Mouse (Mus musculus) limb, embryonic 11.5 days (tissue): ENCODE results near the gene Gabarap. TPM values are rescaled to one million over a fixed set of nuclear protein-coding genes. Genes with fewer than 3 reads are reported as not detected.
A peak's percentile ranks its signal among the peaks of the same experiment; 100 is the strongest.

Experiments
- ATAC-seq: fragments of 200-750 bp; cut with Nextera tagmentation; 2 replicates; pipeline ENCODE4 v1.8.0; 2017; ENCODE audit warnings: low read depth; ENCODE audit not compliant: insufficient number of reproducible peaks, low FRiP score, low TSS enrichment
- DNase-seq: peaks from one replicate; pipeline ENCODE4 v3.0.0-alpha.2; 2015; ENCODE audit warnings: low spot score
- H3K27ac ChIP-seq: fragments of 300-500 bp; sonication (generic); replicated peaks from 2 replicates; pipeline ENCODE4 v1.5.1; 2014; ENCODE audit warnings: low read depth, mild to moderate bottlenecking, low read length
- H3K27me3 ChIP-seq: fragments of 300-500 bp; sonication (generic); 2 replicates; pipeline ENCODE4 v1.6.1; 2014; ENCODE audit warnings: mild to moderate bottlenecking, low read length, mixed read lengths; ENCODE audit not compliant: control insufficient read depth, insufficient read depth
- H3K36me3 ChIP-seq: fragments of 300-500 bp; sonication (generic); 2 replicates; pipeline ENCODE4 v1.6.1; 2014; ENCODE audit warnings: mild to moderate bottlenecking, low read length, moderate library complexity, mixed read lengths; ENCODE audit not compliant: control insufficient read depth, insufficient read depth
- H3K4me1 ChIP-seq: fragments of 300-500 bp; sonication (generic); 2 replicates; pipeline ENCODE4 v1.6.1; 2014; ENCODE audit warnings: low read length, mixed read lengths; ENCODE audit not compliant: control insufficient read depth, insufficient read depth
- H3K4me2 ChIP-seq: fragments of 300-500 bp; sonication (generic); 2 replicates; pipeline ENCODE4 v1.6.1; 2014; ENCODE audit warnings: low read depth, mild to moderate bottlenecking, moderate library complexity; ENCODE audit not compliant: severe bottlenecking
- H3K4me3 ChIP-seq: fragments of 300-500 bp; sonication (generic); 2 replicates; pipeline ENCODE4 v1.5.1; 2014; ENCODE audit warnings: low read depth, low read length
- H3K9ac ChIP-seq: fragments of 300-500 bp; sonication (generic); 2 replicates; pipeline ENCODE4 v1.6.1; 2014; ENCODE audit warnings: mild to moderate bottlenecking, low read length
- H3K9me3 ChIP-seq: fragments of 300-500 bp; sonication (generic); 2 replicates; pipeline ENCODE4 v1.6.1; 2016; ENCODE audit warnings: low read length; ENCODE audit not compliant: control insufficient read depth
- WGBS: fragments of 180-500 bp; shearing (Covaris S2); extraction: QIAGEN DNeasy Blood & Tissue Kit; methylation state at CpG from one replicate; pipeline ENCODE4 v1.1.7; 2014; 5-methylcytosine and 5-hydroxymethylcytosine counted together
- polyA plus RNA-seq: library from polyadenylated mRNA; unstranded; fragments of >200 nt; fragmentation: Nextera tagmentation; extraction: Ambion mirVana; gene quantifications from 2 replicates; pipeline ENCODE4 v1.2.1, GENCODE M21; 2014

Gabarap gene
- polyA plus RNA-seq = 397 and 432 TPM in 2 replicates

- Histone ChIP-seq H3K9ac (peak within 1 kb of the TSS; percentile 84), H3K4me1 (peaks cover 4% of the 10 kb centered on the region; the same call in 1 of the 2 replicates), H3K9me3 (no peaks in the 10 kb centered on the region), H3K4me2 (peak within 1 kb of the TSS; percentile 55), H3K27ac (peak within 1 kb of the TSS; percentile 84), H3K27me3 (no peaks in the 10 kb centered on the region), H3K4me3 (peak within 1 kb of the TSS; percentile 82), H3K36me3 (peaks cover 26% of the 10 kb centered on the region)
- ATAC-seq (peak; percentile 45), DNase-seq (peak; percentile 95)
- WGBS = under 1% methylated on average over 38 of the region's 40 CpGs
Observed at GRCm38 (mm10) chr11:69990850-69991691, at the start of gene Gabarap. TSS of gene Gabarap (plus strand) at chr11:69991143.

- Histone ChIP-seq H3K4me3 (no peak overlapping the region), H3K36me3 (peaks cover 7% of the 10 kb centered on the region; the same call in 1 of the 2 replicates), H3K9me3 (no peaks in the 10 kb centered on the region), H3K4me1 (peaks cover 7% of the 10 kb centered on the region; the same call in 1 of the 2 replicates), H3K27me3 (no peaks in the 10 kb centered on the region), H3K4me2 (no peak overlapping the region), H3K9ac (no peak overlapping the region), H3K27ac (no peak overlapping the region)
- DNase-seq (no peak), ATAC-seq (no peak)
- WGBS = 78% methylated on average over 13 of the region's 13 CpGs
Observed at GRCm38 (mm10) chr11:69945216-69945615, 45.7 kb upstream of the Gabarap start.

GRCm38 (mm10) chr11:69945997-69946891 is 44.7 kb upstream of the Gabarap start:
- Histone ChIP-seq H3K9ac (no peak overlapping the region), H3K27ac (no peak overlapping the region)
- 91% methylated on average over 18 of the region's 18 CpGs for WGBS

GRCm38 (mm10) chr11:69947337-69948065 is 43.4 kb upstream of the Gabarap start:
- peak; percentile 57 for ATAC-seq
- peak overlapping the region; percentile 53 for H3K4me3 ChIP-seq
- peaks cover 7% of the 10 kb centered on the region; the same call in 1 of the 2 replicates for H3K4me1 ChIP-seq
- H3K9ac ChIP-seq = peak overlapping the region; percentile 85
- H3K9me3 ChIP-seq = no peaks in the 10 kb centered on the region
- peak; percentile 78 for DNase-seq
- WGBS = 1% methylated on average over 29 of the region's 29 CpGs
- peaks cover 7% of the 10 kb centered on the region; the same call in 1 of the 2 replicates for H3K36me3 ChIP-seq
- no peaks in the 10 kb centered on the region for H3K27me3 ChIP-seq
- peak overlapping the region; percentile 95 for H3K27ac ChIP-seq
- peak overlapping the region; percentile 82 for H3K4me2 ChIP-seq

More at GRCm38 (mm10) chr11:69945997-69946891, 44.7 kb upstream of the Gabarap start:
- DNase-seq (no peak), ATAC-seq (no peak)
- peaks cover 7% of the 10 kb centered on the region; the same call in 1 of the 2 replicates for H3K36me3 ChIP-seq
- no peaks in the 10 kb centered on the region for H3K27me3 ChIP-seq
- H3K9me3 ChIP-seq = no peaks in the 10 kb centered on the region
- peaks cover 7% of the 10 kb centered on the region; the same call in 1 of the 2 replicates for H3K4me1 ChIP-seq
- peak overlapping the region; percentile 53 for H3K4me3 ChIP-seq
- peak overlapping the region; percentile 82; the same call in 1 of the 2 replicates for H3K4me2 ChIP-seq

- H3K27ac ChIP-seq = peak within 1 kb of the TSS; percentile 95
- under 1% methylated on average over 34 of the region's 34 CpGs for WGBS
- H3K4me1 ChIP-seq = peaks cover 7% of the 10 kb centered on the region; the same call in 1 of the 2 replicates
- H3K36me3 ChIP-seq = peaks cover 7% of the 10 kb centered on the region; the same call in 1 of the 2 replicates
- ATAC-seq (peak; percentile 94), DNase-seq (peak; percentile 99)
- H3K4me3 ChIP-seq = peak within 1 kb of the TSS; percentile 53
- no peaks in the 10 kb centered on the region for H3K27me3 ChIP-seq
- no peaks in the 10 kb centered on the region for H3K9me3 ChIP-seq
- peak within 1 kb of the TSS; percentile 85 for H3K9ac ChIP-seq
- H3K4me2 ChIP-seq = peak within 1 kb of the TSS; percentile 82
Observed at GRCm38 (mm10) chr11:69948066-69948762, 42.7 kb upstream of the Gabarap start, which contains the start of gene Slc2a4. TSS of gene Slc2a4 (minus strand) at chr11:69948188.

- ATAC-seq = peak; percentile 48
- peaks cover 7% of the 10 kb centered on the region; the same call in 1 of the 2 replicates for H3K36me3 ChIP-seq
- no peaks in the 10 kb centered on the region for H3K9me3 ChIP-seq
- 0% methylated on average over 14 of the region's 14 CpGs for WGBS
- peak overlapping the region; percentile 53 for H3K4me3 ChIP-seq
- peak overlapping the region; percentile 95 for H3K27ac ChIP-seq
- no peaks in the 10 kb centered on the region for H3K27me3 ChIP-seq
- H3K4me1 ChIP-seq = peaks cover 7% of the 10 kb centered on the region; the same call in 1 of the 2 replicates
- peak; percentile 98 for DNase-seq
- H3K4me2 ChIP-seq = peak overlapping the region; percentile 82
- peak overlapping the region; percentile 85 for H3K9ac ChIP-seq
Observed at GRCm38 (mm10) chr11:69948763-69949150, 42.2 kb upstream of the Gabarap start.

- Histone ChIP-seq H3K4me3 (no peak overlapping the region), H3K4me2 (no peak overlapping the region), H3K9me3 (no peaks in the 10 kb centered on the region), H3K4me1 (peaks cover 7% of the 10 kb centered on the region; the same call in 1 of the 2 replicates), H3K27me3 (no peaks in the 10 kb centered on the region), H3K9ac (no peak overlapping the region), H3K36me3 (no peaks in the 10 kb centered on the region), H3K27ac (no peak overlapping the region)
- 41% methylated on average over 4 of the region's 4 CpGs for WGBS
- DNase-seq = no peak
- ATAC-seq = no peak
Observed at GRCm38 (mm10) chr11:69950807-69951459, 40.0 kb upstream of the Gabarap start.
